Mouse (Mus musculus) hindbrain, embryonic 11.5 days (tissue): Measurements from ENCODE around the gene Lsm2. TPM values are rescaled to one million over a fixed set of nuclear protein-coding genes. Genes with fewer than 3 reads are reported as not detected.

Experiments
- ATAC-seq: fragments of 200-750 bp; cut with Nextera tagmentation; 2 replicates; pipeline ENCODE4 v1.8.0; 2017; ENCODE audit warnings: mild to moderate bottlenecking, moderate TSS enrichment, moderate library complexity; ENCODE audit not compliant: low FRiP score
- DNase-seq: peaks from one replicate; pipeline ENCODE4 v3.0.0-alpha.2; 2015; ENCODE audit warnings: low spot score
- H3K27ac ChIP-seq: fragments of 300-500 bp; sonication (generic); 2 replicates; pipeline ENCODE4 v1.5.1; 2014; ENCODE audit warnings: mild to moderate bottlenecking, low read depth, low read length
- H3K27me3 ChIP-seq: fragments of 300-500 bp; sonication (generic); 2 replicates; pipeline ENCODE4 v1.6.1; 2014; ENCODE audit warnings: mild to moderate bottlenecking, low read length, moderate library complexity, mixed read lengths; ENCODE audit not compliant: control insufficient read depth, insufficient read depth
- H3K36me3 ChIP-seq: fragments of 300-500 bp; sonication (generic); 2 replicates; pipeline ENCODE4 v1.6.1; 2014; ENCODE audit warnings: mild to moderate bottlenecking, low read length, moderate library complexity, mixed read lengths; ENCODE audit not compliant: control insufficient read depth, insufficient read depth
- H3K4me1 ChIP-seq: fragments of 300-500 bp; sonication (generic); replicated peaks from 2 replicates; pipeline ENCODE4 v1.6.1; 2014; ENCODE audit warnings: low read length, mixed read lengths; ENCODE audit not compliant: control insufficient read depth, insufficient read depth
- H3K4me2 ChIP-seq: fragments of 300-500 bp; sonication (generic); replicated peaks from 2 replicates; pipeline ENCODE4 v1.6.1; 2014; ENCODE audit warnings: mild to moderate bottlenecking, low read depth, low read length
- H3K4me3 ChIP-seq: fragments of 300-500 bp; sonication (generic); 2 replicates; pipeline ENCODE4 v1.5.1; 2014; ENCODE audit warnings: low read depth, low read length
- H3K9ac ChIP-seq: fragments of 300-500 bp; sonication (generic); 2 replicates; pipeline ENCODE4 v1.6.1; 2014; ENCODE audit warnings: low read depth, low read length
- H3K9me3 ChIP-seq: fragments of 300-500 bp; sonication (generic); 2 replicates; pipeline ENCODE4 v1.6.1; 2016; ENCODE audit warnings: low read length; ENCODE audit not compliant: control insufficient read depth
- WGBS: fragments of 180-500 bp; shearing (Covaris S2); extraction: QIAGEN DNeasy Blood & Tissue Kit; methylation state at CpG from one replicate; pipeline ENCODE4 v1.1.7; 2014; 5-methylcytosine and 5-hydroxymethylcytosine counted together
- polyA plus RNA-seq: library from polyadenylated mRNA; unstranded; fragments of >200 nt; fragmentation: Nextera tagmentation; extraction: Ambion mirVana; gene quantifications from 2 replicates; pipeline ENCODE4 v1.2.1, GENCODE M21; 2014

Lsm2 gene
- polyA plus RNA-seq, 1 experiment from 2014 or later, result 207 TPM

DNA sequence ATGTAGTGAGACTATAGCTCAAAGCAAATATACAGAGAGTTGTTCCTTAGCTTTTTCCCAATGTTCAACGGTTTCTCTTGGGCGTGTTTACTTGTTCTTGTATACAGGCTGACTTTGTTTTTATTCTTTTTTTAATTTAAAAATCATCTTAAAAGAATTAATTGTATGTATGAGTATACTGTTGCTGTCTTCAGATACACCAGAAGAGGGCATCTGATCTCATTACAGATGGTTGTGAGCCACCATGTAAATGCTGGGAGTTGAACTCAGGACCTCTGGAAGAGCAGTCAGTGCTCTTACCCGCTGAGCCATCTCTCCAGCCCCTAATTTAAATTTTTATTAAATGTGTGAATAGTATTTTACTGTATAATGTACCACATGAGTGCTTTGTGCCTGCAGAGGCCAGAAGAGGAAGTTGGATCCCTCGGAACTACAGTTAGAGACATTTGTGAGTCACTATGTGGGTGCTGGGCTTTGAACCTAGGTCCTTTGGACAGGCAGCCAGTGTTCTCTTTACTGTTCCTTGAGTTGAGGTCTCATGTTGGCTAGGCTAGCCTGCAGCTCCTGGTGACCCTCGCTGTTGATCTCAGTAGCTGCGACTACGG lies 25.8 kb downstream of the Lsm2 start:
- Histone ChIP-seq H3K4me3 (no peak overlapping the region), H3K9ac (no peak overlapping the region), H3K4me1 (peaks cover 2% of the 10 kb centered on the region; the same call in 1 of the 2 replicates), H3K36me3 (peaks cover 30% of the 10 kb centered on the region), H3K9me3 (no peaks in the 10 kb centered on the region), H3K27ac (no peak overlapping the region), H3K4me2 (no peak overlapping the region), H3K27me3 (no peaks in the 10 kb centered on the region)
- 96% methylated on average over 7 of the region's 7 CpGs for WGBS
- ATAC-seq (no peak), DNase-seq (no peak)

DNA sequence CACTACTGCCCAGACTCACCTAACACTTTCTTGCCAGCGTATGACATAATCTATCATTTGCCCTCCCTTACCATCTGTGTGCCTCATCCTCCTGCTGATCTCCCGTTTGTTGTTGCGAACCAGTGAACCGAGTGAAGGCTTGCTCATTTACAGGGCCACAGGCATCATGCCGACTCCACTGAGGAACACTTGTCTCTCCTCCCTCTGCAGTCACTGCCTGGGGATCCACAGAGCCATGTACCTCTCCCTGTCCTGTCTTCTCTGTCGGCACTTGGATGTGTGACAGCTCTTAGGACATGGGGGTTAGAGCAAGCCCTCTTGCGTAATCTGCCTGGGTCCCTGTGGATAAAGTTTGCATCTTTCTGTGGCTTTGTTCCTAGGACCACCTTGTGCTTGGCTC lies 27.9 kb downstream of the Lsm2 start:
- no peak overlapping the region for H3K27ac ChIP-seq
- H3K36me3 ChIP-seq, result peaks cover 35% of the 10 kb centered on the region
- H3K4me3 ChIP-seq, result no peak overlapping the region
- ATAC-seq, result no peak
- no peak overlapping the region for H3K4me2 ChIP-seq
- 79% methylated on average over 7 of the region's 7 CpGs for WGBS
- H3K27me3 ChIP-seq, result no peaks in the 10 kb centered on the region
- no peaks in the 10 kb centered on the region for H3K4me1 ChIP-seq
- no peak overlapping the region for H3K9ac ChIP-seq
- no peaks in the 10 kb centered on the region for H3K9me3 ChIP-seq
- DNase-seq, result no peak

- Histone ChIP-seq H3K27ac (no peak overlapping the region), H3K36me3 (peaks cover 37% of the 10 kb centered on the region), H3K9me3 (no peaks in the 10 kb centered on the region), H3K4me2 (no peak overlapping the region), H3K4me3 (no peak overlapping the region), H3K9ac (no peak overlapping the region), H3K27me3 (no peaks in the 10 kb centered on the region), H3K4me1 (no peaks in the 10 kb centered on the region)
- 91% methylated on average over 8 of the region's 8 CpGs for WGBS
- ATAC-seq, result no peak
- no peak for DNase-seq
Measured at GRCm38 (mm10) chr17:35011440-35011839, 29.8 kb downstream of the Lsm2 start.

GRCm38 (mm10) chr17:35012430-35012829 lies 30.8 kb downstream of the Lsm2 start:
- WGBS, result 86% methylated on average over 13 of the region's 13 CpGs
- peaks cover 37% of the 10 kb centered on the region for H3K36me3 ChIP-seq
- ATAC-seq, result no peak

GRCm38 (mm10) chr17:35013221-35013620 lies 31.6 kb downstream of the Lsm2 start:
- Histone ChIP-seq H3K4me1 (no peaks in the 10 kb centered on the region), H3K4me2 (no peak overlapping the region), H3K36me3 (peaks cover 37% of the 10 kb centered on the region), H3K4me3 (no peak overlapping the region), H3K9ac (no peak overlapping the region), H3K9me3 (no peaks in the 10 kb centered on the region), H3K27ac (no peak overlapping the region), H3K27me3 (no peaks in the 10 kb centered on the region)
- DNase-seq (no peak), ATAC-seq (no peak)
- WGBS, result 85% methylated on average over 6 of the region's 6 CpGs

More at GRCm38 (mm10) chr17:35012430-35012829, 30.8 kb downstream of the Lsm2 start:
- H3K4me1 ChIP-seq, result no peaks in the 10 kb centered on the region
- no peaks in the 10 kb centered on the region for H3K27me3 ChIP-seq
- H3K9me3 ChIP-seq, result no peaks in the 10 kb centered on the region
- no peak overlapping the region for H3K27ac ChIP-seq
- H3K4me2 ChIP-seq, result no peak overlapping the region
- no peak overlapping the region for H3K4me3 ChIP-seq
- no peak overlapping the region for H3K9ac ChIP-seq
- no peak for DNase-seq

DNA sequence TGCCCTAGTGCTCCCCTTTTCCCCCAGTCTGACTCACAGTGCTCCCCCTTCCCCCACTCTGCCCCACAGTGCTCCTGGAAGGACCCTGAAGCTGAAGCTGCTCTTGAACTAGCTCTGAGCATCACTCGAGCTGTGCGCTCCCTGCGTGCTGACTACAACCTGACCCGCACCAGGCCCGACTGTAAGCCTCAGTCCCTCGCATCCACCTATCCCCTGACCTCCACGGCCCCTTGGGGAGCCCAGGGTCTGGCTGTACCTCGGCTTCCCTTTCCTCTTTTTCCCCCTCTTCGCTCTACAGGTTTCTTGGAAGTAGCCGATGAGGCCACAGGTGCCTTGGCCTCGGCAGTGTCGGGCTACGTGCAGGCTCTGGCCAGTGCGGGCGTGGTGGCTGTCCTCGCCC lies 33.6 kb downstream of the Lsm2 start:
- Histone ChIP-seq H3K27ac (no peak overlapping the region), H3K9me3 (no peaks in the 10 kb centered on the region), H3K4me1 (no peaks in the 10 kb centered on the region), H3K27me3 (no peaks in the 10 kb centered on the region), H3K36me3 (peaks cover 34% of the 10 kb centered on the region), H3K4me3 (no peak overlapping the region), H3K4me2 (no peak overlapping the region), H3K9ac (no peak overlapping the region)
- 90% methylated on average over 16 of the region's 16 CpGs for WGBS
- DNase-seq, result no peak
- no peak for ATAC-seq

DNA sequence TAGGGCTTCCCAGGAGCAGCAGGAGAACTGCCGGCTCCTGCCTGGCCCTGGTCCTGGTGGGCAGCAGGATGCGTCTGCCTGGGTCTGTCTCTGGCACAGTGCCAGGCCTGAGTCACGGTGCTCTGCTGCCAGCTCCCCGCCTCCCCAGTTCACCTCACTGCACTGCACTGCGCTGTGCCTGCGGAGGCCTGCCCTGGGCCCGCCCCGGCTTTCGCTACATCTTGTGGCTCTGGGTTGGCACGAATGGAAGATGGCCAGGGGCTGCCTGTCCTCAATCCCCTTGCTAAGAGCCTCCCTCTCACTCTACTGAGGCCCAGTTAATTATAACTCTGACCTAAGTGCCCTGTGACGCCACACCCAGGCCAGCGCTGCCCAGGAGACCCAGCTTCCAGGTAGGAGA lies 34.7 kb downstream of the Lsm2 start, which contains the start of gene Vwa7:
TSS of gene Vwa7 (plus strand) at position 204 of the 400 bp plus-strand sequence.
- Histone ChIP-seq H3K4me2 (no peak within 1 kb of the TSS), H3K9me3 (no peaks in the 10 kb centered on the region), H3K27ac (no peak within 1 kb of the TSS), H3K27me3 (no peaks in the 10 kb centered on the region), H3K36me3 (peaks cover 25% of the 10 kb centered on the region; the same call in 1 of the 2 replicates), H3K9ac (no peak within 1 kb of the TSS), H3K4me1 (peaks cover under 1% of the 10 kb centered on the region; the same call in 1 of the 2 replicates), H3K4me3 (no peak within 1 kb of the TSS)
- WGBS, result 85% methylated on average over 12 of the region's 12 CpGs
- ATAC-seq, result no peak
- no peak for DNase-seq

- H3K4me2 ChIP-seq, result no peak overlapping the region
- H3K36me3 ChIP-seq, result peaks cover 22% of the 10 kb centered on the region; the same call in 1 of the 2 replicates
- H3K27ac ChIP-seq, result no peak overlapping the region
- H3K9me3 ChIP-seq, result no peaks in the 10 kb centered on the region
- 81% methylated on average over 10 of the region's 10 CpGs for WGBS
- H3K4me1 ChIP-seq, result peaks cover 4% of the 10 kb centered on the region; the same call in 1 of the 2 replicates
- no peak for ATAC-seq
- H3K9ac ChIP-seq, result no peak overlapping the region
- DNase-seq, result no peak
- H3K4me3 ChIP-seq, result no peak overlapping the region
- no peaks in the 10 kb centered on the region for H3K27me3 ChIP-seq
Measured at GRCm38 (mm10) chr17:35016791-35017705, 35.4 kb downstream of the Lsm2 start.
